Mouse (Mus musculus) thymus, postnatal 25 days (tissue): ENCODE results near the gene Galnt14.

Experiments used
- DNase-seq: peaks from one replicate; pipeline ENCODE4 v3.0.0; 2022

Gene Galnt14

DNA sequence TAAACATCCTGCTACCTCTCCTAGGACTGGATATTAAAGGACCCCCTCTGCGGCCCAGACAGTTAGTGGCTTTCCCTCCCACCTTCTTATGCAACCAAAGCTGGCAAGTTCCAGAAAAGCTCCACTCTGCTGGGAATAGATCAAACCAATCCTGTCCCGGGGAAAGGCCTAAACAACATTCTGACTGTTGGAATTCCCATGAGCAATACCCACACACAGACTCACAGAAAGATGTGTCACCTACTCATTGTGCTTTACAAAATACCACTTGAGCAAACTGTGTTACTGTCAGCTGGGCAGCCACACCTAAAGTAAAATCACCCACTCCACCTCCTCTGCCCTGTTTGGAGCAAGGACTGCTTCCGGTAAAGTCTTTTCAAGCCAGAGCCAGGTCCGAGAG lies 207.6 kb downstream of the Galnt14 start:
- no peak for DNase-seq

DNA sequence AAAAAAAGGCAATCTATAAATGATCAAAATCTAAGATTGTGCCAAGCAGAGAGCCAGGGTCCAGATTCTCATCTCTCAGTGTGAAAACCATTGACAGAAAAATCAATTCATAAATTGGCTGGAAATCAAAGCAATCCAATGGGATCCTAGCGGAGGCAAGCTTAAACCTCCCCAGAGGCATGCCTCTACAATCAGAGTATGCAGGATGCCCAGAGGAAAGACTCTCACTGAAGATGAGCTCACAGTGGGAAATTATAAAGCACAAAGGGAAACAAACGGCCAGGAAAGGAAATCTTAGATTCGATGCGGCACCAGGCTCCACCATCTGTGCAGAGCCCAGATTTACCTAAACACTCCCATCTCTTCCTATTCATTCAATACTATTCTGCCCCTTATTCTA lies 220.7 kb downstream of the Galnt14 start:
- DNase-seq: no peak

DNA sequence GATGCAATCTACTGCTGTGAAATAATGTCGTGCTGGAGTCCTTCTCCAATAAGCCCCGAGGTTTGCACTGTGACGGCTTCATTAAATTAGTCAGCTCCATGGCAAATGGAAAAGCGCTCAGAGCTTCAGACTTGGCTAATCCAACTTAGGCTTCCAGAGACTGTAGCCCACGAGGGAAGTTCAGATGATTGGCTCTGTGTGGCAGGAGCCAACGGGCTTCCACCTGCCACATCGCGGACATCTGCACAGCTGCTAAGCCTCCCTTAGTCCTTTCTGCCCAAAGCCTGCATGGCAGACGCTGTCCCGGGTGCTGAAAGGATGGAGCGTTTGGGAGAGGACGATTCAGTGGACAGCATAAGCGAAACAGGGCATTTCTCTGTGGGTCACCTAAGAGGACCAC lies 222.5 kb downstream of the Galnt14 start:
- DNase-seq: no peak

DNA sequence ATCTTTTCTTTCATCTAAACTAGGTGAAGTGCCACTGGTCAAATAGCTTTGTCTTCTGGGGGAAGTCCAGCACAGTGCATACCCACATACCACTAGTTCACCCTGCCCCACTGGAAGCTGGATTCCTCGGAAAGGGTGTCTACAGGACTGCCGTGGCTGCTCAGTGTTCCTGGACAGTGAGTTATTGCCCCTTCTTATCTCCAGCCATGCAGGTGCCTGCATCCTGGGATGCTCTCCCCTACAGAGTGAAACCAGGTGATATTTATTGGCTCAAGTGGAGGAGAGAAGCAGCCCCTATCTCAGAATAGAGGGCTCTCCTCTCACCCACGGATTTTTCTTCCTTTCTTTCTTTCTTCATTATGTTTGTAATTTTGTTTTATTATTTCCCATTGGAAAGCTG lies 222.9 kb downstream of the Galnt14 start:
- DNase-seq: no peak

DNA sequence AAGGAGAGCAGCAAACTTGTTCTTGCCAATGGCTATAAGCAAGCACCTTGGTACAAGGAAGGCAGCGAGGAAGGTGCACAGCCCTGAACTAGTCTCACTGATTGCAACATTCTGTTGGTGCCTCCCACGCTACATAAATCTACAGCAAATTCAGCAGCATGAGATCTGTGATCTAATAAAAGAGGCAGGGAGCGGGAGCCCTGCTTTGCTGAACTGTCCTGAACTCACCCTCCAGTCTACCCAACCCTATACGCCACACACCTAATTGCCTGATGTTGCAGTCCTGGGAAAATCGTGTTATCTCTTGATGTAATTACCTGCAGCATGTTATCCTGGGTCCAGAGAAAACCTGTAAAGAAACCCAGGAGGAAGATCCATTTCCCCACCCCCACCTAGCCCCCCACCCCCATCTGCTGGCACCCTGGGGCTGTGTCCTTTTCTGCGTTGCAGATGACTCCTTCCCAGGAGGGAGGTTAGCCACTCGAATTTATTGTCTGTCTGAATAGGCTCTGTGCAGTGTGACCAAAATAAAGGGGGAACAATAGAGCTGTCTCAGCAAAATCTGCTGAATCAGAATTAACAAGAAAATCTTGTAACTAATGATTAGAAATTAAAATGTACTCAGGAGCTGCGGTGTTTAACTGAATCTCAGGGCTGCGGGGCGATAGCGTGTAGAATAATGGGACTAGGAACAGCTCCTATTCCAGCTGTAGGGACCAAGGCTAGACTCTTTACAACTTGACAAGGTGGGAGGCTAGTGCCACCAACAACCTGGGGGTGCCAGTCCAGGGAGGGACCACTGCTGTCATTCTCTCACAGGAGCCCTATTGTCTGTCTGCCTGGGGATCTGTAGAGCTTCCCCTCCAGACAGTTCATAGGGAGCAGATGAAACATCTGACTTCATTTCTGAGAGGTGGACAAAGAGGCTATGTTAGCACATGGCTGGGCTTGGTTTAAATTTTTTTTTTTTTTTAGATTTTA lies 232.9 kb downstream of the Galnt14 start:
- DNase-seq: no peak

DNA sequence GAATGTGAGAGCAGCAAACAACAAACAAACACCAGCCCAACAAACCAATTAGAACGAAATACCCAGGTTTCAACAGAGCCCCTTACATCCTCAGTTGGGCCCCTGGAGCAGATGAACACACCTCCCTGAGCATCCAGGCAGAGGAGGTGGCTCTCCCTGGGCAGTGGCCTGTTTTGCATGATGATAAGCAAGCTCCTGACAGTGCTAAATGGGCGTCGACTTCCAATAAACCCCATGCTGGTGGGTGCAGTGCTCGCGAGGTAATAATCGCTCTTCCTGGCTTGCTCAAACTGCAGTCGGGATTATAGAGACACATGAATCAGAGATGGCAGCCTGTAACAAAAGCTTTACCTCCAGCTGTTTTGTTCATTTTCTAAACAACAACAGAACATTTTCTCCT lies 235.9 kb downstream of the Galnt14 start:
- DNase-seq: no peak

DNA sequence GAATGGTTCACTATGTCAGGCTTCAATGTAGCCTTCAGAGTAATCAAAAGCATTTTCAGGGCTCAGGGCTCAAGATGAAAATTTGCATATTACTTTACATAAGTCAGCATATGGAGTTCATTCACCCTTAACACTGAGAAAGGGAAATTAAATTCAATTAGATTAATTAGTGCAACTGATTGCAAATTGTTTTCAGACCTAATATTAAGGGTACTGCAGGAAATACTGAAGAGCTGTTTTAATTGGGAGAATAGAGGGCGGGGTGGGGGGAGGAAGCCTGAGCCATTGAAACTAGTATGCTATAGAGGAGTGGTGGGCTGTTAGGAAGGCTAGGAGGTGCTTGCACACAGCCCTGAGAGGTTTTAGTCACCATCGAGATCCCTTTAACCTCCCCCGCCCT lies 237.2 kb downstream of the Galnt14 start:
- no peak for DNase-seq

DNA sequence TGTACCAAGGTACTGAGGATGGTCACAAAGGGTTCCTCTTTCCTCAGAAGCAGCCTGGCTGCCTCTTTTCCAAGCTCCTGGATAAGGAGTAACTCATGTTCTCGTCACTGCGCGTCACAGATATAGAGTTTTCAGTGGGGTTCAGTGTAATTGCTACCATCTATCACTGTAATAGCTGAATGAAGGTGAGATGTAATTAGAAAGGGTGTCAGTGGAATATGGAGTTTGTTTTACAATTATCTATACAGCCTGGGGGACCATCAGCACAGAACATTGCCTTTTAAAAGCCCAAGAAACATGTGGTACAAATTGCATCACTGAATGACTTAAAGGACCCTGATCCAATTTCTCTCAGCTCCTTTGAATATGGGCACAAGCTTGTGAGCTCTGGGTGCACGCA lies 249.4 kb downstream of the Galnt14 start:
- no peak for DNase-seq

DNA sequence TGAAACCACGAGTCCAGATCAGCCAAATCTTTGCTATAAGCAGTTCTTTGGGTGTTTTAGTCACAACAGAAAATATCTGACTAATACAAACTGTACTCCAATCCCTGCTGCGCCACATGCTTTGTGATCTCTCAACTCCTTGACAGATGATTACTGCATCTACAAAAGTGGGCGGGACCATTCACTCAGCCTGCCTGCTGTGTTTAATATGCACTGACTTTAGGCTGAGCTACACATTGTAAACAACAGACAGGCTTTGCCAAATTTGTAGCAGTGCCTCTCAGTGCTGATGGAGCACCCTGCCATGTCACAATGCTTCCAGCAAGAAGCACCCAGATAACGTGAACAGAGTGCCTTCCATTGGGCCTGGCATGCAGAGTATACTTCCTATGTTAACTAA lies 251.5 kb downstream of the Galnt14 start:
- no peak for DNase-seq

DNA sequence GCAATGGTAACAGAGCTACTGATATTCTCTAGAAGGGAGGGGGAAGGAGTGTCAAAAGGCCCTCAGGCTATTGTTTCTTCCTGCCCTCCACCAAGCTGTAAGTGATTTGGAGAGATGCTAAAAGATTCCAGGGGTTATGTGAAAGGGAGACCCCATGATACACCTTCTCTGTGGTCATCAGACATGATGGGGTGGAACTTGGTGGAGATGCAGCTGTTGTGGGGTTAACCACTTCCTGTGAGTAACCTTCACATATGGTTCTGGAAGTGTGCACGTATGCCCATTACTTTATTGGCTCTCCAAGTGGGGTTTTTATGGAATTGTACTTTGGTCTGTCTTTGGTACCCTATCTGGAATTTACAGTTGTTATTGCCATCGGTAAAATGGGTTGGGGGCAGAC lies 253.7 kb downstream of the Galnt14 start:
- no peak for DNase-seq

DNA sequence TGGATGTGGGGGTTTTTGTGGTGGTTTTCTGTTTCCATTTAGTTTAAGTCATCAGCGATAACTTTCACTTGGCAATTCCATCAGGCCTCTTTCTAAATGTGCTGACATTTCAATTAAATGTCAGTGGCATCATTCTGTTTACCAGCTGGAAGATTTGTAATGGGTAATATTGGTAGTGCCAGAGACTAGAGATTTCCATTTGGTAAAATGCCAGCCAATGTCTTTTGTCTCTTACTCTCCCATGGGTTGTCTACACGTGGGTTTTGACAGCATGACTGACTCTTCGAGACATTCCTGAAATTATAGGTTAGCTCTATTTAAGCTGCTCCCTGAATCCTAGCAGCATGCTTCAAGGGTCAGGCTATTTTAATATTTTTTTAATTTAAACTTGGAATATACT lies 256.6 kb downstream of the Galnt14 start:
- no peak for DNase-seq

DNA sequence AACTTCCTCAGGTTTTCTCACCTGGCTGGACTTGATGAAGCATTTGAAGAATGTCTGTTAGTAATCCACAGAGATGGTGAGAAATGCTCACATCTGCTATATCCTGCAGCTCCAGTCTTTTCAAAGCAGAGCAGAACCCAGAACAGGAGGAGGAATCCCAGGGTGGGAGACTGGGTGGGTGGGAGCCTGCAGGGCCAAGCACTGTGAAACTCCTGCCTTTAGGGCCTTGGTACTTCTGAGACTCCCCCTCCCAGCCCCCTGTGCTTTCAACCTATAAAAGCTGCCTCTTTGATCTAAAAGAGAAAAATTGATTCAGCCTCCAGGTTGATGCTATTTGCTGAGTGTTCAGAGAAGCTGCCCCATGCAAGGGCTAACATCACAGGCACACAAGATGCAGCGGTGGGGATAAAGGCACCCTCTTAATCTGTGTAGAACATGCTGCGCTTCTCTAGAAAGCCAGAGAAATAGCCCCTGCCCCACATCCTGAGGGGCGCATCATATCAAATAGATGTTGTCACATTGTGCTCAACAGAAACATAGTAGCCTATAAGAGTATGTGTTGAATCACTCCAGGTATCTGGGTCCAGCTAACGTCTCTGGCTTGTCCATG lies 258.0 kb downstream of the Galnt14 start:
- no peak for DNase-seq

DNA sequence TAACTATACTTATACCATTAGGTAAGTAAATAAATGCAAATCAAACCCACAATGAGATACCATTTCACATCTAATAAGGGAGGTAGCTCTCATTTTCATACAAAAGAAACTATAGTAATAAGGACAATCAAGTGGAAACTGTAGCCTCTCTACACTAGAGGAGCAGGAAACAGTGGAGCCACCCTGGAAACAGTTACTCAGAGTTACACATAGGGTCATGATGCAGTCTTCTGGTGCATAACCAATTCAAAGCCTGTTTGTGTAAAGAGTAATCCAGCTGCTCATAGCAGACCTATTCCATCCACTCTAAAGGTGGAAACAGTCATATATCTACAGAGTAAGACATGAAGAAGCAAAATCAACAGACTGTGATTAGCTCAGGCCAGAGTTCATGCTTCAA lies 261.1 kb downstream of the Galnt14 start:
- no peak for DNase-seq
